Mouse (Mus musculus) intestine, embryonic 14.5 days (tissue): ENCODE measurements around the gene Ankrd13b. TPM values are rescaled to one million over a fixed set of nuclear protein-coding genes. Genes with fewer than 3 reads are reported as not detected.

ENCODE experiments used
- ATAC-seq: fragments of 200-750 bp; cut with Nextera tagmentation; replicated peaks from 2 replicates; pipeline ENCODE4 v1.8.0; 2017; ENCODE audit warnings: low read depth, moderate number of reproducible peaks, moderate TSS enrichment, moderate library complexity; ENCODE audit not compliant: low FRiP score, low TSS enrichment
- DNase-seq: peaks from one replicate; pipeline ENCODE4 v3.0.0-alpha.2; 2018; ENCODE audit warnings: low spot score
- H3K27ac ChIP-seq: fragments of 300-500 bp; sonication (generic); 2 replicates; pipeline ENCODE4 v1.5.1; 2014; ENCODE audit warnings: low read depth, mild to moderate bottlenecking, control low read depth
- H3K27me3 ChIP-seq: fragments of 300-500 bp; sonication (generic); replicated peaks from 2 replicates; pipeline ENCODE4 v1.6.1; 2014; ENCODE audit warnings: low read length, control low read depth; ENCODE audit not compliant: control insufficient read depth, insufficient read depth
- H3K36me3 ChIP-seq: fragments of 300-500 bp; sonication (generic); 2 replicates; pipeline ENCODE4 v1.6.1; 2014; ENCODE audit warnings: low read length, control low read depth; ENCODE audit not compliant: control insufficient read depth, insufficient read depth
- H3K4me1 ChIP-seq: fragments of 300-500 bp; sonication (generic); replicated peaks from 2 replicates; pipeline ENCODE4 v1.6.1; 2014; ENCODE audit warnings: low read length, control low read depth, mixed read lengths; ENCODE audit not compliant: control insufficient read depth, insufficient read depth
- H3K4me2 ChIP-seq: fragments of 300-500 bp; sonication (generic); 2 replicates; pipeline ENCODE4 v1.6.1; 2014; ENCODE audit warnings: low read length
- H3K4me3 ChIP-seq: fragments of 300-500 bp; sonication (generic); 2 replicates; pipeline ENCODE4 v1.5.1; 2014; ENCODE audit warnings: low read depth, low read length, control low read depth, mixed read lengths
- H3K9ac ChIP-seq: fragments of 300-500 bp; sonication (generic); 2 replicates; pipeline ENCODE4 v1.6.1; 2014; ENCODE audit warnings: mild to moderate bottlenecking, low read length
- H3K9me3 ChIP-seq: fragments of 300-500 bp; sonication (generic); 2 replicates; pipeline ENCODE4 v1.6.1; 2016; ENCODE audit warnings: low read length, control low read depth; ENCODE audit not compliant: control insufficient read depth
- WGBS: fragments of 180-500 bp; shearing (Covaris S2); extraction: QIAGEN DNeasy Blood & Tissue Kit; methylation state at CpG from one replicate; pipeline ENCODE4 v1.1.7; 2014; 5-methylcytosine and 5-hydroxymethylcytosine counted together
- polyA plus RNA-seq: library from polyadenylated mRNA; unstranded; fragments of >200 nt; fragmentation: Nextera tagmentation; extraction: Ambion mirVana; gene quantifications from 2 replicates; pipeline ENCODE4 v1.2.1, GENCODE M21; 2014

Gene Ankrd13b
- polyA plus RNA-seq, 1 experiment from 2014 or later = 8.3 TPM

DNA sequence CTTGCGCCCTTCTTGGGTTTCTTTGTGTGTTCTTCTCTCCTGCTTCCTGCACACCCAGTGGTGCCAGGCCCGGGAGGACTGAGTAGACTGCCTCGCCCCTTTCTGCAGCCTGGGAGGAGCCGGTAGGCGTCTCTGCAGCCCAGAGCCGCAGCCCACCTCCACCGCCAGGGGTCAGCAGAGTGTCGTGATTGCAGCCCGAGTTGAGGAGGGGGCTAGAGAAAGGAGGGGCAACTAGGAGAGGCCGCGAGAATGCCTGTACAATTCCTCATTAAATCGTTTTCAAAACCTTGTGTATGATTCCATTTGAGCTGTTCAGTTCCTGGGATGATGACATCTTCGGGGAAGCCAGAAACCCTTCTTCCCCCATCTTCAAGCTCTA lies 1.6 kb upstream of the Ankrd13b start:
- Histone ChIP-seq H3K9ac (peak overlapping the region; percentile 84), H3K9me3 (no peaks in the 10 kb centered on the region), H3K4me3 (peak overlapping the region; percentile 80), H3K4me2 (peak overlapping the region; percentile 81), H3K36me3 (no peaks in the 10 kb centered on the region), H3K27ac (peak overlapping the region; percentile 93), H3K27me3 (no peaks in the 10 kb centered on the region), H3K4me1 (peaks cover 60% of the 10 kb centered on the region)
- peak; percentile 56 for ATAC-seq
- under 1% methylated on average over 13 of the region's 13 CpGs for WGBS
- DNase-seq = peak; percentile 99

DNA sequence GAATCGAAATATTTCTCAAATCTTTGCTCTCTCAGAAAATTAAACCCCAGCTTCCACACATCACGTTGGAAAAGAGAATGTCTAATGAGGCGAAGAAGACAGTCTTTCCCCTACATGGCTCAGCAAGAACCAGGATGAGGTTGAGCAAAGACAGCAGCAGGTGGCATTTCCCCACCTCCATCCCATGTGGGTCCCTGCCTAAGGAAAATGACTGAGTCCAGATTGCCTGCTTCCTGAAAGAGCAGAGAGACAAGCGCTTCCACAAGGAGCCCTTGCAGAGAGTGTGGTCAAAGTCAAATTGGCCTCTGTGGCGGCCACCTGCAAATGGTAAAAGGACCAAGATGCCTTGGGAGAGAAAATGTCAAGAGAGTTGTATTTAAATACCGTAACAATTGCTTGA lies 973 bp upstream of the Ankrd13b start:
- Histone ChIP-seq H3K27me3 (no peaks in the 10 kb centered on the region), H3K9ac (no peak overlapping the region), H3K4me1 (peaks cover 55% of the 10 kb centered on the region), H3K27ac (peak overlapping the region; percentile 93), H3K36me3 (no peaks in the 10 kb centered on the region), H3K9me3 (no peaks in the 10 kb centered on the region), H3K4me2 (peak overlapping the region; percentile 90), H3K4me3 (no peak overlapping the region; the same call in 1 of the 2 replicates)
- 75% methylated on average over 6 of the region's 6 CpGs for WGBS
- ATAC-seq (no peak), DNase-seq (no peak)

DNA sequence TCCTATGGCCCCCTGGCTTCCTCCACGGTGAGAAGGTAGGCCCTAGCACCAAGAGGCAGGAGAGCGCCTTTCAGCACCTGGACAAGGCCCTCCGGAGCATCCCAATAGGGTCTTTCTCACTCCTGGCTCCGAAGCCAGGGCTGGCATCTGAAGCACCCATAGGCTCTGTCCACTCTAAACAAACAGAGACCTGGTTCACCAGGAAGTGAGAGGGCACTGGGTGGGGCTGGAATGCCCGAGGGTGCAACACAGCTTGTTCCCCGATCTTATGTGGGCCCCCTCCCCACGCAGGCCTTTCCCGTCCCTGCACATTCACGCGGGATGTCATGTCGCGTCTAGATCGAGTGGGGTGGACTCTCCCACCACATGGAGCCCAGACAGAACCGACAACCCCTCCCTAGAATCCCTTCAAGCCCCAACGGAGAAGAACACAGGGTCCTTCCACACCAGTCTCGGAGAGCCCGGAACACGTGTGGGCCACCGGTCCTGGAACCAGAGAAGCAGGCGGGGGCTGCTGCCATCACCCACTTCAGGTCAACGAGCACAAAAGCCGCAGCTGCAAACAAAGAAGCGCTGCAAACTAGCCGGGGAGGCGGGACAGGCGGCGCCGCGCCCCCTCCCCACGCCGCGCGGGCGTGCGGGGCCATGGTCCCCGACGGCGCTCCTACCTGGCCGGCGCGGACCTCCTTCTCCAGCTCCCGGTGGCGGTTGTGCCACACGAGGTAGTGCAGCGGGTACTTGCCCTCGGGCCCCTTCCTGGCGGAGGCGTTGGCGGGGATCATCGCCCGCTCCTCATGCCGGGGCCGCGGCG lies 502 bp downstream of the Ankrd13b start:
- 3% methylated on average over 41 of the region's 55 CpGs for WGBS
- Histone ChIP-seq H3K36me3 (no peaks in the 10 kb centered on the region), H3K9ac (peak overlapping the region; percentile 84), H3K27ac (no peak overlapping the region), H3K27me3 (no peaks in the 10 kb centered on the region), H3K4me1 (peaks cover 41% of the 10 kb centered on the region), H3K9me3 (no peaks in the 10 kb centered on the region), H3K4me2 (peak overlapping the region; percentile 90), H3K4me3 (peak overlapping the region; percentile 83)
- DNase-seq = peak; percentile 72
- ATAC-seq = no peak

DNA sequence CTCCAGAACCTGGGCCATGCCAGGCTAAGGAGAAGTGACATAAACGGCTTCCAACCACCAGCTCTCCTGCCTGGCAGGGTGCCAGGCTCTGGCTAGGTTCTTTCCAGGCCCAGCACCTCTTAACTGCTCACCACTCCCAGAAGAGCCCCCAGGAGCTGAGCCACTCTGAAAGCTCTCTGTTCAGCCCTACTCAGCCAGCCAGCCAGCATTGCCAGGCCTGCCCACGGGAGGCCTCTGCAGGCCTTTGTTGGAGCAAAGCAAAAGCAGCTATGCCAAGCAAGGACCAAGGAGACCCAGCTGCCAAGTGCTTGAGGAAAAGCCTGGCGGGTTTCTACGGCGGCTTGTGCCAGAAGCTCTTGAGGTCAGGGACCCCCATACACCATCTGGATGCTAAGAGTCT lies 2.7 kb downstream of the Ankrd13b start:
- Histone ChIP-seq H3K9me3 (no peaks in the 10 kb centered on the region), H3K36me3 (no peaks in the 10 kb centered on the region), H3K27me3 (no peaks in the 10 kb centered on the region), H3K27ac (no peak overlapping the region), H3K4me1 (peaks cover 33% of the 10 kb centered on the region), H3K9ac (no peak overlapping the region), H3K4me3 (no peak overlapping the region), H3K4me2 (no peak overlapping the region)
- DNase-seq = no peak
- 67% methylated on average over 5 of the region's 5 CpGs for WGBS
- ATAC-seq = no peak

DNA sequence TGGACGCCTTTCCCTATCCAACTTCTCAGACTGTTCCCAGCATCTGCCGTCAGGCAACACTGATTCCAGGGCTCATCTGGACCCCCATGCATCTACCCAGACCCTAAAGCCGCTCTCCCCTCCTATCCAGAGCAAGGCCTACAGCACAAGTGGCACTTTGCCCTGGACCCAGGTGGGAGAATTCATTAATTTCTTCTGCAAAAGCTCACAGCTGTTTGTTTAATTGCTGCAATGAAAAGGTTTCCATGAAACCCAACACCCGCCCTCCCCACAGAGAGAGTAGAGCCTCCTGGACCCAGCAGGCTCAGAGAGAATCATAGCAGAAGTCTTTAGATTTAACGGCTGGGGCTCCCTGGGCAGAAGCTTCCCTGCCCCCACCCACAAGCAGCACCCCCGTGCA lies 4.2 kb downstream of the Ankrd13b start:
- Histone ChIP-seq H3K9me3 (no peaks in the 10 kb centered on the region), H3K4me3 (no peak overlapping the region), H3K27ac (no peak overlapping the region), H3K9ac (no peak overlapping the region), H3K27me3 (no peaks in the 10 kb centered on the region), H3K4me2 (no peak overlapping the region), H3K4me1 (peaks cover 24% of the 10 kb centered on the region), H3K36me3 (no peaks in the 10 kb centered on the region)
- WGBS = 64% methylated on average over 6 of the region's 6 CpGs
- no peak for DNase-seq
- no peak for ATAC-seq

DNA sequence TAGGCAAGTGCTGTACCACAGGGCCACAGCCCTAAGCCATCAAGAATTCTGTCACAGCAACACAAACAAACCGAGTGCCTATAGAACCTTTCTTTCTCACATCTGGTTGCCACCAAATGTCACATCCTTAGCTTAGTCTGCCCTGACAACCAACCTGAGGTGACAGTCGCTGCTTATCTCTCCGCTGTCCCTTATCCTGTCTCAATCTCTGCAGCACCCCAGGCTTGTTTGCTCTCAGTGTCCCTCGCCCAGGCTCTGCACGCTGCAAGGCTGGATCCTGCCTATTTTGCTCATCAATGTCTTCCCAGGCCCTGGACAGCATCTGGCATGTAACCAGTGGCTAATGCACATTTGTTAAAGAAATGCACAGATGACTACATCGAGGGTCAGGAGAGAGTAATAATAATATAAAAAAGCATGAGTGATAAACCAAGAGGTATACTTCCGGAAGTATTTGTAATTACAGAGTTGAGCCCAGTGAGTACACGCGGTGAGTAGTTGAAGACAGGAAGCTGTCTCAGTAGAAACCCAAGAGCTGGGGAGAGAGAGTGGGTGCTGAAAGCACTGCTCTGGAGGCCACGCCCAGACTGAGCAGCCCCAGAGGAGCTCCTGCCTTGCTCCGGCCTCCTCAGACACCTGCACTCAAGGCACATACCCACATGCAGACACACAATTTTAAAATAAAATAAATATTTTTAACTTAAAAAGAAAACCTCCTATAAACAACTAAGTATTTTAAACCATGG lies 5.8 kb downstream of the Ankrd13b start:
- no peak for ATAC-seq
- H3K36me3 ChIP-seq = no peaks in the 10 kb centered on the region

DNA sequence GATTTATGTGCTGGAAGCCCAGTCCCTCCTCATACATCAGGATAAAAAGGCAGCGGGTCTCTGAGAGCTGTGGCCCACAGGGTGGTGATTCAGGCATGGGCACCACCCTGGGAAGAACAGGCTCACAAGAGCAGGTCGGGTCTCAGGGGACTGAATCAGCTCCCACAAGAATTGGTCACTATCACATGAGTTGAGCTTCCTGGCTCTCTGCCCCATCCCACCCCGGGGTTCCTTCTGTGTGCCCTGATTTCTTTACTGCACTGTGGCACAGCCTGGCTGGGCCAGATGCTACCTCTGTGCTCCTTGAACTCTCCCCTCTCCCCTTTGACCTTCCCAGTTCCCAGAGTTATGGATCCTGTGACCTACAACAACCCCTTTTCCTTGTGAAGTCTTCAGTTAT lies 6.4 kb downstream of the Ankrd13b start:
- Histone ChIP-seq H3K4me1 (peaks cover 11% of the 10 kb centered on the region; the same call in 1 of the 2 replicates), H3K27ac (no peak overlapping the region), H3K36me3 (no peaks in the 10 kb centered on the region), H3K9ac (no peak overlapping the region), H3K4me3 (no peak overlapping the region), H3K4me2 (no peak overlapping the region), H3K27me3 (no peaks in the 10 kb centered on the region), H3K9me3 (no peaks in the 10 kb centered on the region)
- DNase-seq (no peak), ATAC-seq (no peak)
- WGBS = 69% methylated on average over 3 of the region's 3 CpGs

More for the DNA sequence above, 5.8 kb downstream of the Ankrd13b start:
- no peak overlapping the region for H3K9ac ChIP-seq
- H3K4me3 ChIP-seq = no peak overlapping the region
- 47% methylated on average over 11 of the region's 11 CpGs for WGBS
- no peak for DNase-seq
- H3K4me2 ChIP-seq = no peak overlapping the region
- no peak overlapping the region for H3K27ac ChIP-seq
- no peaks in the 10 kb centered on the region for H3K9me3 ChIP-seq
- H3K4me1 ChIP-seq = peaks cover 17% of the 10 kb centered on the region
- H3K27me3 ChIP-seq = no peaks in the 10 kb centered on the region

DNA sequence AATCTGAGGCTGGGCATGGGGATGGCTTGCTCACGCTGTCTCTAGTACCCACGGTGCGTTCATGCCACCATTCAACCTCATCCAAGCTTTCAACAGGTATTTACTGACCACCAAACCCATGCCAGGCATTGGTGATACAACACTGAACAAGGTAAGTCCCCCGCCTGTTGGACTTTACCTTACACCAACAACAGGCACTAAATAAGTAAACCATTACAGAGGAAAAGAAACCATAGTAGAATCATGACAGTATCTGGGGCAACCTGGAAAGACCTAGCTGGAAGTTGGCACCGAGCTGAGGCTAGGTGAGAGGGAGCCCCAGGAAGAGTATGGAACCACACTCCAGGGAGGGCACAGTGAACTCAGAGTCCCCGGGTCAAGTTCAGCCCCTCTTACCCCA lies 12.6 kb downstream of the Ankrd13b start:
- Histone ChIP-seq H3K9me3 (no peaks in the 10 kb centered on the region), H3K4me3 (no peak overlapping the region)
- no peak for ATAC-seq

More for the DNA sequence above, 12.6 kb downstream of the Ankrd13b start:
- H3K27me3 ChIP-seq = no peaks in the 10 kb centered on the region
- H3K4me1 ChIP-seq = no peaks in the 10 kb centered on the region
- WGBS = 88% methylated on average over 6 of the region's 6 CpGs
- H3K36me3 ChIP-seq = peaks cover 22% of the 10 kb centered on the region
- H3K4me2 ChIP-seq = no peak overlapping the region
- H3K9ac ChIP-seq = no peak overlapping the region
- no peak for DNase-seq
- H3K27ac ChIP-seq = no peak overlapping the region
